Mouse (Mus musculus) embryonic facial prominence, embryonic 14.5 days (tissue): ENCODE measurements around the gene Aoc3. TPM values are rescaled to one million over a fixed set of nuclear protein-coding genes. Genes with fewer than 3 reads are reported as not detected.
"Not testable (repeated sequence)": the region's sequence is repeated elsewhere in the genome, so short reads cannot be mapped to it uniquely, and the experiment has no call there.

ENCODE experiments used
- ATAC-seq: fragments of 200-750 bp; cut with Nextera tagmentation; 2 replicates; pipeline ENCODE4 v1.8.0; 2017; ENCODE audit warnings: low read depth, moderate number of reproducible peaks, moderate TSS enrichment
- DNase-seq: peaks from one replicate; pipeline ENCODE4 v3.0.0-alpha.2; 2015; ENCODE audit warnings: low spot score
- H3K27ac ChIP-seq: fragments of 300-500 bp; sonication (generic); replicated peaks from 2 replicates; pipeline ENCODE4 v1.5.1; 2014; ENCODE audit warnings: low read depth, mild to moderate bottlenecking, low read length, moderate library complexity
- H3K27me3 ChIP-seq: fragments of 300-500 bp; sonication (generic); replicated peaks from 2 replicates; pipeline ENCODE4 v1.6.1; 2014; ENCODE audit warnings: low read length; ENCODE audit not compliant: control insufficient read depth, insufficient read depth
- H3K36me3 ChIP-seq: fragments of 300-500 bp; sonication (generic); 2 replicates; pipeline ENCODE4 v1.6.1; 2014; ENCODE audit warnings: low read length, mixed read lengths; ENCODE audit not compliant: control insufficient read depth, insufficient read depth
- H3K4me1 ChIP-seq: fragments of 300-500 bp; sonication (generic); 2 replicates; pipeline ENCODE4 v1.6.1; 2014; ENCODE audit warnings: antibody characterized with exemption, low read length; ENCODE audit not compliant: control insufficient read depth, insufficient read depth
- H3K4me2 ChIP-seq: fragments of 300-500 bp; sonication (generic); 2 replicates; pipeline ENCODE4 v1.6.1; 2014; ENCODE audit warnings: low read depth, mild to moderate bottlenecking, low read length, moderate library complexity, mixed read lengths
- H3K4me3 ChIP-seq: fragments of 300-500 bp; sonication (generic); 2 replicates; pipeline ENCODE4 v1.5.1; 2014; ENCODE audit warnings: low read depth, mild to moderate bottlenecking, low read length
- H3K9ac ChIP-seq: fragments of 300-500 bp; sonication (generic); 2 replicates; pipeline ENCODE4 v1.6.1; 2014; ENCODE audit warnings: low read depth, mild to moderate bottlenecking, low read length, moderate library complexity, mixed read lengths
- H3K9me3 ChIP-seq: fragments of 300-500 bp; sonication (generic); 2 replicates; pipeline ENCODE4 v1.6.1; 2016; ENCODE audit warnings: low read length; ENCODE audit not compliant: control insufficient read depth
- WGBS: fragments of 180-500 bp; shearing (Covaris S2); extraction: QIAGEN DNeasy Blood & Tissue Kit; methylation state at CpG from one replicate; pipeline ENCODE4 v1.1.7; 2014; 5-methylcytosine and 5-hydroxymethylcytosine counted together
- polyA plus RNA-seq: library from polyadenylated mRNA; unstranded; fragments of >200 nt; fragmentation: Nextera tagmentation; extraction: Ambion mirVana; gene quantifications from 2 replicates; pipeline ENCODE4 v1.2.1, GENCODE M21; 2014

Gene Aoc3
- polyA plus RNA-seq, 1 experiment from 2014 or later = 2.4 TPM

- peak; percentile 35 for ATAC-seq
- WGBS = 0% methylated on average over 17 of the region's 17 CpGs
- H3K9ac ChIP-seq = peak overlapping the region; percentile 87
- H3K4me3 ChIP-seq = peak overlapping the region; percentile 96
- H3K4me1 ChIP-seq = peaks cover 5% of the 10 kb centered on the region; the same call in 1 of the 2 replicates
- no peaks in the 10 kb centered on the region for H3K9me3 ChIP-seq
- no peaks in the 10 kb centered on the region for H3K27me3 ChIP-seq
- peak overlapping the region; percentile 90 for H3K4me2 ChIP-seq
- peaks cover 39% of the 10 kb centered on the region for H3K36me3 ChIP-seq
- peak; percentile 39 for DNase-seq
- peak overlapping the region; percentile 82 for H3K27ac ChIP-seq
Measured at GRCm38 (mm10) chr11:101316501-101316917, 13.9 kb upstream of the Aoc3 start.

- no peaks in the 10 kb centered on the region for H3K27me3 ChIP-seq
Measured at GRCm38 (mm10) chr11:101323609-101324008, 6.8 kb upstream of the Aoc3 start.

GRCm38 (mm10) chr11:101324763-101325162 lies 5.6 kb upstream of the Aoc3 start, which contains the start of gene Aoc2:
Aoc2 (plus strand) TSS chr11:101325063.
- ATAC-seq (no peak), DNase-seq (no peak)
- Histone ChIP-seq H3K27me3 (no peaks in the 10 kb centered on the region), H3K4me2 (no peak within 1 kb of the TSS), H3K4me3 (no peak within 1 kb of the TSS), H3K36me3 (peaks cover 64% of the 10 kb centered on the region), H3K9me3 (no peaks in the 10 kb centered on the region), H3K4me1 (no peaks in the 10 kb centered on the region), H3K27ac (no peak within 1 kb of the TSS), H3K9ac (no peak within 1 kb of the TSS)
- 93% methylated on average over 5 of the region's 5 CpGs for WGBS

More at GRCm38 (mm10) chr11:101323609-101324008, 6.8 kb upstream of the Aoc3 start:
- Histone ChIP-seq H3K36me3 (peaks cover 76% of the 10 kb centered on the region), H3K4me2 (no peak overlapping the region), H3K9me3 (no peaks in the 10 kb centered on the region), H3K4me1 (no peaks in the 10 kb centered on the region), H3K9ac (no peak overlapping the region), H3K4me3 (no peak overlapping the region), H3K27ac (no peak overlapping the region)
- 20% methylated on average over 4 of the region's 4 CpGs for WGBS
- DNase-seq (peak; percentile 81), ATAC-seq (peak; percentile 64)

- H3K27ac ChIP-seq, DNase-seq, H3K4me3 ChIP-seq, H3K27me3 ChIP-seq, H3K9ac ChIP-seq, H3K4me2 ChIP-seq, ATAC-seq, H3K4me1 ChIP-seq, H3K9me3 ChIP-seq: not testable (repeated sequence)
- WGBS = 90% methylated on average over 11 of the region's 11 CpGs
- peaks cover 60% of the 10 kb centered on the region for H3K36me3 ChIP-seq
Measured at GRCm38 (mm10) chr11:101325201-101325600, 5.2 kb upstream of the Aoc3 start.

GRCm38 (mm10) chr11:101326147-101326546 lies 4.3 kb upstream of the Aoc3 start:
- Histone ChIP-seq H3K9me3 (no peaks in the 10 kb centered on the region), H3K9ac (no peak overlapping the region), H3K36me3 (peaks cover 50% of the 10 kb centered on the region), H3K27ac (no peak overlapping the region), H3K4me2 (no peak overlapping the region), H3K27me3 (no peaks in the 10 kb centered on the region), H3K4me1 (no peaks in the 10 kb centered on the region), H3K4me3 (no peak overlapping the region)
- no peak for DNase-seq
- no peak for ATAC-seq
- WGBS = 87% methylated on average over 11 of the region's 11 CpGs

- Histone ChIP-seq H3K4me3 (no peak overlapping the region), H3K36me3 (peaks cover 39% of the 10 kb centered on the region), H3K9me3 (no peaks in the 10 kb centered on the region), H3K4me1 (no peaks in the 10 kb centered on the region), H3K27ac (no peak overlapping the region), H3K9ac (no peak overlapping the region), H3K27me3 (no peaks in the 10 kb centered on the region), H3K4me2 (no peak overlapping the region)
- DNase-seq = no peak
- ATAC-seq = no peak
- 52% methylated on average over 3 of the region's 3 CpGs for WGBS
Measured at GRCm38 (mm10) chr11:101327311-101327710, 3.1 kb upstream of the Aoc3 start.

GRCm38 (mm10) chr11:101328941-101329635 lies 1.3 kb upstream of the Aoc3 start:
- no peak overlapping the region for H3K4me2 ChIP-seq
- no peak overlapping the region for H3K27ac ChIP-seq
- no peak overlapping the region for H3K4me3 ChIP-seq
- DNase-seq (peak; percentile 49), ATAC-seq (no peak)
- peaks cover 22% of the 10 kb centered on the region for H3K36me3 ChIP-seq
- no peak overlapping the region for H3K9ac ChIP-seq
- H3K27me3 ChIP-seq = no peaks in the 10 kb centered on the region
- no peaks in the 10 kb centered on the region for H3K9me3 ChIP-seq
- no peaks in the 10 kb centered on the region for H3K4me1 ChIP-seq
- WGBS = 76% methylated on average over 6 of the region's 6 CpGs

- H3K4me2 ChIP-seq, ATAC-seq, H3K4me1 ChIP-seq, H3K36me3 ChIP-seq, H3K9ac ChIP-seq, H3K4me3 ChIP-seq, H3K27me3 ChIP-seq, H3K9me3 ChIP-seq, DNase-seq: not testable (repeated sequence)
- WGBS = 89% methylated on average over 3 of the region's 6 CpGs
- H3K27ac ChIP-seq = peak overlapping the region; percentile 72
Measured at GRCm38 (mm10) chr11:101330961-101331360, 556 bp downstream of the Aoc3 start.

- DNase-seq (no peak), ATAC-seq (no peak)
- Histone ChIP-seq H3K27ac (no peak overlapping the region), H3K27me3 (no peaks in the 10 kb centered on the region), H3K4me3 (no peak overlapping the region), H3K9me3 (no peaks in the 10 kb centered on the region), H3K36me3 (no peaks in the 10 kb centered on the region), H3K4me2 (no peak overlapping the region), H3K9ac (no peak overlapping the region), H3K4me1 (peaks cover 8% of the 10 kb centered on the region)
- 73% methylated on average over 3 of the region's 3 CpGs for WGBS
Measured at GRCm38 (mm10) chr11:101332537-101332936, 2.1 kb downstream of the Aoc3 start.
